Mouse (Mus musculus): ENCODE measurements around the gene Tmem239.

- TF ChIP-seq GATA1 (IDR thresholded peaks at IDR 0.05; ENCODE audit: borderline replicate concordance, low read length) (no peak), CTCF (IDR thresholded peaks at IDR 0.05; ENCODE audit: low read depth, low read length) (no peak), TAL1 (conservative IDR thresholded peaks at IDR 0.05; ENCODE audit: low read depth, low read length) (no peak)
These were observed 15.2 kb upstream of the Tmem239 start for GRCm38 (mm10) chr2:130390993-130391625.
